Mouse (Mus musculus): ENCODE results near the gene Kif24.

Gene Kif24

GRCm38 (mm10) chr4:41464345-41465286 lies at the start of gene Kif24, which contains the start of gene Nudt2:
Gene Kif24, minus strand, starts transcription at chr4:41464887.
Gene Nudt2, plus strand, starts transcription at chr4:41465151.
- peak; percentile 98 for DNase-seq (ENCODE audit: low spot score)

GRCm38 (mm10) chr4:41513714-41514113 lies 49.0 kb upstream of the Kif24 start:
- DNase-seq (ENCODE audit: low spot score), result peak; percentile 56

- no peak for DNase-seq (ENCODE audit: low spot score)
These were observed 48.6 kb upstream of the Kif24 start for GRCm38 (mm10) chr4:41513309-41513708.

- no peak for DNase-seq (ENCODE audit: low spot score)
These were observed 43.3 kb upstream of the Kif24 start for GRCm38 (mm10) chr4:41507998-41508397.

- DNase-seq (ENCODE audit: low spot score), result peak; percentile 64
These were observed 42.7 kb upstream of the Kif24 start for GRCm38 (mm10) chr4:41507326-41507924.

GRCm38 (mm10) chr4:41506906-41507305 lies 42.2 kb upstream of the Kif24 start:
- peak; percentile 89 for DNase-seq (ENCODE audit: low spot score)

GRCm38 (mm10) chr4:41506156-41506555 lies 41.5 kb upstream of the Kif24 start:
- DNase-seq (ENCODE audit: low spot score), result peak; percentile 67

GRCm38 (mm10) chr4:41505131-41505551 lies 40.5 kb upstream of the Kif24 start:
- no peak for DNase-seq (ENCODE audit: low spot score)

GRCm38 (mm10) chr4:41504325-41504724 lies 39.6 kb upstream of the Kif24 start:
- DNase-seq (ENCODE audit: low spot score), result no peak

- DNase-seq (ENCODE audit: low spot score), result peak; percentile 97
These were observed 38.3 kb upstream of the Kif24 start, which contains the start of gene AI464131 for GRCm38 (mm10) chr4:41502986-41503412. Gene AI464131, minus strand, starts transcription at chr4:41503076.

- DNase-seq (ENCODE audit: low spot score), result peak; percentile 68
These were observed 37.7 kb upstream of the Kif24 start for GRCm38 (mm10) chr4:41502171-41502940.

- no peak for DNase-seq (ENCODE audit: low spot score)
These were observed 36.1 kb upstream of the Kif24 start for GRCm38 (mm10) chr4:41500787-41501186.

- no peak for DNase-seq (ENCODE audit: low spot score)
These were observed 34.9 kb upstream of the Kif24 start for GRCm38 (mm10) chr4:41499619-41500018.

GRCm38 (mm10) chr4:41498921-41499391 lies 34.3 kb upstream of the Kif24 start:
- peak; percentile 65 for DNase-seq (ENCODE audit: low spot score)

GRCm38 (mm10) chr4:41497995-41498845 lies 33.5 kb upstream of the Kif24 start:
- DNase-seq (ENCODE audit: low spot score), result peak; percentile 17

GRCm38 (mm10) chr4:41497579-41497978 lies 32.9 kb upstream of the Kif24 start:
- peak; percentile 83 for DNase-seq (ENCODE audit: low spot score)

GRCm38 (mm10) chr4:41497046-41497445 lies 32.4 kb upstream of the Kif24 start:
- DNase-seq (ENCODE audit: low spot score), result no peak

- DNase-seq (ENCODE audit: low spot score), result no peak
These were observed 31.2 kb upstream of the Kif24 start for GRCm38 (mm10) chr4:41495850-41496249.

- no peak for DNase-seq (ENCODE audit: low spot score)
These were observed 30.4 kb upstream of the Kif24 start for GRCm38 (mm10) chr4:41495076-41495475.

- DNase-seq (ENCODE audit: low spot score), result no peak
These were observed 29.7 kb upstream of the Kif24 start for GRCm38 (mm10) chr4:41494378-41494777.
